Mouse (Mus musculus): ENCODE measurements around the gene Yars.
A peak's percentile ranks its signal among the peaks of the same experiment; 100 is the strongest.

Yars gene

DNA sequence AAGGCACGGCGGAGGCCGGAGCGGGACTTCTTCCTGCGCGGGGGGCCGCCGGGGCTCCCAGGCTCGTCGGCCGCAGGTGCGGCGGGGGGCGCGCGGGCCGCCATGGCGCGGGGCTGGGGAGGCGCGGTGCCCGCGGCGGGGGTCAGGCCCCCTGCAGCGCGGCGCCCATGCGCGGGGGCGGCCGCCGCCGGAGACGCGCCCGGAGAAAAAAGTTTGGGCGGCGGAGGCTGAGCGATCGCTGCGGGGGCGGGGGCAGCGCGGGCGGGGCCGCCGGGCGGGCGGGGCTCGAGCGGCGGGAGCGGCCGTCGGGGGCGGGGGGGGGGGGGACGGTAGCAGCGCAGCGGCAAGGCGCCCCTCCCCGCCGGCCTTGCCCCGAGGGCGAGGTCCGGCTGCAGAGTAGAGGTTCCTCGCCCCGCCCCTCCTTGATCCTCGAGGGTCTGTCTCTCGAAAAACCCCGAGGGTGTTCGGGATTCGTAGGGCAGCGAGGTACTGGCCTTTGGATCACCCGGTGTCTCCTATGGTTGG is 58.7 kb downstream of the Yars start:
- DNase-seq (ENCODE audit: extremely low read depth, low read depth, low spot score) = no peak

DNA sequence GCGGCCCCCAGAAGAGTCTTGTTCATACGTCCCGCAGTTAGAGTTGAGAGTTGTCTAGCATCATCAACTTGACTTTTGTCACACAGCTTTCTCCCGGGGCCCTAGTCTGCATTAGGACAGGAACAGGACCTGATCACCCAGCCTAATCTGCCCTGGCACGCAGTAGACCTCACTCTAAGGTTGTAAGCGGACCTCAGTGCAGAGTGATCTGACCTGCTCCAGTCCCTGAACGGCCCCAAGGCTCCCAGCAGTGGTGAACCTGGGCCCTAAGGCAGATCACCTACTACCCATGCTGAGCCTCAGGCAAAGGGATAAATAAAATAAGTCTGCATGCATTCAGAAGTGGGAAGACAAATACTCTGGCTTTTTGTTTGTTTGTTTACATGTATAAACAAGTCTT is 59.7 kb downstream of the Yars start:
- no peak for DNase-seq (ENCODE audit: extremely low read depth, low read depth, low spot score)

DNA sequence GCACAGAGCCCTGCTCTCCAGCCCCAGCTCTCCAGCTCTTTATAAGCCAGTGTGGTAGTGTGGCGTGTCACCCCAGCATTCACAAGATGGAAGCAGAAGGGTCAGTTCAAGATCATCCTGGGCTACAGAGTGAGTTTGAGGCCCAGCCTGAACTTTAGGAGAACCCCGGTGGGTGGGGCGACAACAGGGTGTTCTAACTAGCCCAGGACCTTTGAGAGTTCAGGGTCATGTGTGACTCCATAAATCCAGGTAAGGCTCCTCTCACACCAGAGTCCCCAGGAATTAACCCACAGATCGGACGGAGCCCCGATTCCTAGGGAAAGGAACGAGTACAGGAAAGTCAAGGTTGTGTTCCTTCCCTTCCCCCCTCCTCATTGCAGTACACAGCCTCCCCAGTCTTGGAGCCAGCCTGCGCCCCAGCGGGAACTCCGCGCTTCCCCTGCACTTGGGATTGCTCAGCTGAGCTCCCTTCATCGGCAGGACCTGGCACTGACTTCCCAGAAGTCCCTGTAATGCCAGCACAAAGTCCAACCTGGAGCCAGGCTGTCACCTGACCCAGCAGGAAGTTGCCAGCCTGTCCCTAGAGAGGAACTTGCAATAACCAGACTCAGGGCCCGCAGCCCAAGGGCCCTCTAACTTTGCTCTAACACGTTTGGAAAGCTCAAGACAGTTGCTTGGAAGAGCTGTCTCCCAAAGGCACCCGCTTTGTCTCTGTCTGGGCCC is 61.4 kb downstream of the Yars start:
- DNase-seq (ENCODE audit: extremely low read depth, low read depth, low spot score) = peak; percentile 76

DNA sequence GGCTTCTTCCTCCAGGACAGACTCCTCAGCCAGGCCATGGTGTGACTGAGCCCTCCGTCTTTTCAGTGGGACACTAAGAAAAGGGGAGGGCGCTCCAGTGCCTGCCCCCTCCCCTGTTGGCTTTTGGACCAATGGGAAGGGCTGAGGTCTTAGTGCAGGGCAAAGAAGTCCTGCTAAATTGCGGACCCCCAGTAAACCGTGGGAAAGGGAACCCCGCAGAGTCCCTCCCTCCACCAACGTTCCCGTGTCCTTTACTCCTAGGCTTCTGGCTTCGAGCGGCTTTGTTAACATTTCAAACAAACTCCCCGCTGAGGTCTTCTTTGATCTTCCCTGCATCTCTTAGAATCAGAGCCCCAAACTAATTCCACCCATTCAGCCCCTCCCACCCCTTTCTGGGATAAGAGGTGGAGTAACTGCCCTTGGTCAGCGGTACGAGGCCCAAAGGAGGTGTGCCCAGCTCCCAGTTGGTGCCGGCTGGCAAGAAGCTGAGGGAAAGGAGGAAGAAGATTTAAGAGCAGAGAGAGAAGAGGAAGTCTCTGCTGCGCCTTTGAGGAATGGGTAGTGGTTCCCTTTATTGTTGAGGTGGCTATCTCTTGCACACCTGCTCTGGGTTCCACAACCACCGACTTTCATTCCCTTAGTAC is 62.0 kb downstream of the Yars start:
- DNase-seq (ENCODE audit: extremely low read depth, low read depth, low spot score) = no peak

DNA sequence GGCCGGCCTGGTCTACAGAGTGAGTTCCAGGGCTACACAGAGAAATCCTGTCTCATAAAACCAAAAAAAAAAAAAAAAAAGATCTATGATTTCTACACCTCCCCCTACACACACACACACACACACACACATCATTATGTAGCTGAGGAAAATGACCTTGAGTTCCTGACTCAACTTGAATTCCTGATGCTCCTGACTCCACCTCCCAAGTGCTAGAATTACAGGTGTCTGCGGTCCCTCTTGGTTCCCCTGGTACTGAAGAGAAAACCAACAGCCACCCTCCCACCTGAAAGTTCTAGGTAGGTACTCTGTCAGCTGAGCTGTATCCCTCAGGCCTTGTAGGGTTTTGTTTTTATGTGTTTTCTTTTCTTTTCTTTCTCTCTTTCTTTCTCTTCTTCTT is 62.9 kb downstream of the Yars start:
- no peak for DNase-seq (ENCODE audit: extremely low read depth, low read depth, low spot score)

DNA sequence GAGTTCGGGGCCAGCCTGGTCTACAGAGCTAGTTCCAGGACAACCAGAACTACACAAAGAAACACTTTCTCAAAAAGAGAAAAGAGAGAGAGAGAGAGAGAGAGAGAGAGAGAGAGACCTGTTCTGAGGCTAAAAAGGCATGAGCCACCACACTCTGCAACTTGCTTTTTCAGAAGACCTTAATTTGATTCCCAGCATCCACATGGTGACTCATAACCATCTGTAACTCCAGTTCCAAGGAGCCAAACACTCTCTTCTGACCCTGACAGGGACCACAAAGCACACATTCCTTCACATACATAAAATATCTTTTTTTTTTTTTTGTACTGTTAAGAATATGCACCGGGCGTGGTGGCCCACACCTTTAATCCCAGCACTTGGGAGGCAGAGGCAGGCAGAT is 65.0 kb downstream of the Yars start:
- no peak for DNase-seq (ENCODE audit: extremely low read depth, low read depth, low spot score)

DNA sequence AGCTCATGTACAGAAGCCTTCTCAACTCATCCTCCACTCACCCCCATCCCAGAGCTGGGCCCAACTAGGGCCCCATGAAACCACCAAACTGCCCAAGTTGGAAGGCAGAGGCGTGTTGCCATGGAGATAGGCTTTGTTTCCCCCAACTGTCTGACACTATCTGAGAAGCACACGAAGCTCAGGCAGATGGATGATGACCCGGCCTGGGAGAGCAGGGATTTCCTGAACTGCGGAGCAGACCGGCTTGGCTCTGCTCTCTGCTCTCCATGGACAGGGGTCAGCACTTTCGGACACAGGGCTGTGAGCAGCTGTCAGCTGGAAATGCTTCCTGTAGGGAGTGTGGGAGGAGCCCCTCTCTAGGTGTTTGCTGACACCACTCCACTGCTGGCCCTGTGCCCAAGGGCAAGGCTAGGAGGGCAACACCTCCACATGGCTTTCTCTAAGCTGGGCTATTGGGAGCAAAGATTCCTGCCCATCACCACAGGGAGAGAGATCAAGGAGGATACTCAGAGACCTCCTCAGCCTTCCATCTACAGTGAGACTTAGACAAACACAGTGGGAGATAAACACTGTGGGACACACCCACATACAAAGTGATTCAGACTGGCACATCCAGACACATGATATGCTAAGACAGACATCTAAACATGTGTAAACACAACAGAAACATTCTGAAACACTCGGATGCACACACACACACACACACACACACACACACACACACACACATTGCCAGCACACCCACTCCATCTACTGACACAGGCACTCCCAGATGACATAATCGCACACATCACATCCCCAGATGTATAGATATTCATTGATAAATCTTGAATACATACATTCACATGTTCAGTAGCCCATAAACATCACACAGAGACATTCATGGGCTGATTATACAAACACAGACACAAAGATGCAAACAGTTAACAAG is 67.2 kb downstream of the Yars start:
- DNase-seq (ENCODE audit: extremely low read depth, low read depth, low spot score) = no peak

DNA sequence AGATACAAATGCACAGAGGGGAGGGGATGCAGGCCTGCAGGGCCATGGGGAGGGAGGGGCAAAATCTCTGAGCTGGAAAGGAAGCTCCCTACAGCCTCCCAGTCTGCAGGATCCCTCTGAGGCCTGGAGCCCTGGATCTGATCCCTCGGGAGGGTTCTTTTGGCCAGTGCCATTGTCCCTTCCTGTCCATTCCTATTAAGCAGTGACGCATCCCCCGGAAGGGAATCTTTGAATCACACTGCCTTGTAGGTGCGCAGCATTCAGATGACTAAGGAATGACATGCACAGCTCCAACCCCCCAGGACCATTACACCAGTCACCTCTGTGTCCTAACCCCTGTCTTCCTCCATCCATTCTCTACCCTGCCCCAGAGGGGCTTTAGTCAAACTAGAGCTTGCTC is 69.5 kb downstream of the Yars start:
- DNase-seq (ENCODE audit: extremely low read depth, low read depth, low spot score) = no peak

DNA sequence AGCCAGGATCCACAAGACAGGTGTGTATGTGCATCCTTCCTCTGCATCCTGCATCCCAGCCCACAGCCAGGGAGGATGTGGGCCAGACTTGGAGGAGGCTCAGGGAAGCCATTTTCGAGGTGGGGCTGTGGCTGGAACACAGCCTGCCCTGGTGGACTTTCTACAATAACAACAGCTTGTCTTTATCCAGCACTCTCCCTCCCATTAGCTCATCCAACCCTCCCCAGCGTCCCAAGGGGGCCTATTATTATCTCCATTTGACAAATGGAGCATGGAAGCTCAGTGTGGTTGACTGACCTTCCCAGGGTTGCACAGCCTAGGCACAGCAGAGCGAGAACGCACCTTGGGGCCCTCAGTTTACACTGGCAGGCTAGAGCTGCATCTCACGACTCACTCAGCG is 71.1 kb downstream of the Yars start:
- no peak for DNase-seq (ENCODE audit: extremely low read depth, low read depth, low spot score)

DNA sequence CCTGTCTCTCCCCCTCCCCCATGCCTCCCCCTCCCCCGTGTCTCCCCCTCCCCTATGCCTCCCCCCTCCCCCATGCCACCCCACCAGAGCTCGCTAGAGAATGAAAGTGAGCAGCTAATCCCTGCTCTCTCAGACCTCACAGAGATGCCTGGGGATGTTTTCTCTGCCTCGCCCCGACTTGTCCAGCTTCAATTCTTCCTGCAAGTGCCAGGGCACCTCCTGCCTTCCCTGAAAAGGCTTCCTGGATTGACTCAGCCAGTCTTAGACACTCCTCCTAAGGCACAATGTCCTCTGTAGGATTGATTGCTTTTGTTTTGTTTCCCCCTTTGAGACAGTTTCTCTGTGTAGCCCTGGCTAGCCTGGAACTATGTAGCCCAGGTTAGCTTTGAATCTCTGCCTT is 71.6 kb downstream of the Yars start, which contains the start of gene C77080:
TSS of gene C77080 (minus strand) at position 209 of the 400 bp plus-strand sequence.
- DNase-seq (ENCODE audit: extremely low read depth, low read depth, low spot score) = peak; percentile 80

DNA sequence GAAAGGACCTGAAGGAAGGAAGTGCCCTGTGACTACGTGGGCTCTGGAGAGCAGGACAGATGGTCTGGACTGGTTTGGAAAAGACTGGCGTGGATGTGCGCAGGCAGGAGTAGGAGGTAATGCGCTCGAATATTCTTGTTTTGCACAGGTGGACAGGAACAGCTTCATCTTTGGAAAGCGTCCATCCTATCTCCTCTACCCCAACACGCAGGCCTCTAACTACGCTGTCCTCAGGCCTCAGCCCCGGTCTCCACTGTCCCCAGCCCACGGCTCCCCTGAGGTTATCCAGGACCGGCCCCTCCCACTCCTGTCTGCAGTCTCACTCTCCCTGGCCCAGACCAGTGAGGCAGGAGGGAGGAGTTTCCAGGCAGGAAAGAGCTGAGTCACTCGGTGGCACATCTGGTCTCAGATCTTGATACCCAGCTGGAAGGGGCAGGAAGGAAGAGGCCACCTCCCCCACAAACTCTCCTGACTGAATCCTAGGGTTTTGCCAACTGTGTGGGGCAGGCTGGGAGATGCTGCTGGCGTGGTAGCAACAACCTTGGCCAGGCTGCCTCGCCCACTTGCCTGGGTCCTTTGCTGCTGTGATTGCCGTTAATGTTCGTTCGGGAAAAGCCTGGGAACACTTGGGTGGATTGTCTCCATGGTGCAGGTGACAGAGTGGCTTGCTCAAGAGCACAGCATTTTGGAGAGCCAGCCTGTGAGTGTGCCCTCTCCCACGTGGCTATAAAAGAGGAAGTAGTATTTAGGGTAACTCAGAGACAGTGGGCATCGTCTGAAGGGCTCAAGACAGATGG is 73.9 kb downstream of the Yars start:
- DNase-seq (ENCODE audit: extremely low read depth, low read depth, low spot score) = peak; percentile 70

DNA sequence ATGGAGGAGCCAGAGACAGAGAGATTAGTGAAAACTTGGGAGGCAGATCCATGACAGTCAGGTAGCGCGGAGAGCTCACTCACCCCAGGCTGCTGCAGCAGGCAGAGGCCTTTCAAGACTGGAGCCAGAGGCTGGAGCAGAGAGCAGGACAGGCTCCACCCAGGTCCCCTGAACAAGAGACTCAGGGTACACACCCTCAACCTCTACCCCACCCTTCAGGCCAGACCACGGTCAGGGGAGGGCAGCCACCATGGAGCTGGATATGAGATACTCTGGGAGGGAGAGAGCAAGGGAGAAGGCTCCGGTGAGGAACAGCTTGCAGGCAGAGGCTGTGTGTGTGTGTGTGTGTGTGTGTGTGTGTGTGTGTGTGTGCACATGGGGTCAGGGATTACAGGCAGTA is 76.6 kb downstream of the Yars start:
- no peak for DNase-seq (ENCODE audit: extremely low read depth, low read depth, low spot score)

DNA sequence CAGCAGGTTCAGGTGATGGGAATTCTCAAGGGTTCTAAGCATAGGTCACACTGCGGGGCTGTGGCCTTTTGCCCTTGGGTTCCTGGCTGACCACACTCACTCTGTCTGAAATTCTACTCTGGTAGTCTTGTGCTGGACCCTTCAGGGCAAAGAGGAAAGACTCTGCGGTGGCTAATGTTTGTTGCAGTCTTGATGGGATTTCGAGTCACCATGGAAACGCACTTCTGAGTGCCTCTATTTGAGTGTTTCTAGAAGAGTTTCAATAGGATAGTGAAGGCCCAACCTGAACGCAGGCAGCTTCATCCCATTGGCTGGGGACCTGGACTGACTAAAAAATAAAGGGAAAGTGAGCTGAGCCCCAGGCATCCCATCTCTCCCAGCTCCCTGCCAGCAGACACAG is 77.3 kb downstream of the Yars start:
- DNase-seq (ENCODE audit: extremely low read depth, low read depth, low spot score) = no peak

DNA sequence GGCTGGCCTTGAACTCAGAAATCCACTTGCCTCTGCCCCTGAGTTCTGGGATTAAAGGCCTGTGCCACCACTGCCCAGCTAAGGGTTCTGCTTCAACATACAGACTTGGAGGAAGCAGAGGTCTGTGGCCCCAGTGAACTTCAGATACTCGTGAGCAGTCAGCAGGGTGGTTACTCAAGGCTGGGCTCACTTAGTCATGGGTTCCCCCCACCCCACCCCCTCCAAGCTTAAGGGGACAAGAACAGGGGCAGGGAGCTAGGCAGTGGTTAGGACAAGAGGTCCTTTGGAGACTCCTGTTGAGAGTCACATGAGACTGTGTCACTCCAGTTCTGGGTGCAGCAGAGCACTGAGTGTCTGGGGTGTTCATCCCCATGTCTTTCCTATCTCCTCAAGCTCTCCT is 79.1 kb downstream of the Yars start:
- no peak for DNase-seq (ENCODE audit: extremely low read depth, low read depth, low spot score)

Data from fat pad, adult 2 months (tissue).